Mouse (Mus musculus) limb, embryonic 10.5 days (tissue): ENCODE results near the gene Rgs7bp. TPM values are rescaled to one million over a fixed set of nuclear protein-coding genes. Genes with fewer than 3 reads are reported as not detected.
"Not testable (repeated sequence)": the region's sequence is repeated elsewhere in the genome, so short reads cannot be mapped to it uniquely, and the experiment has no call there.

ENCODE experiments used
- DNase-seq: peaks from one replicate; pipeline ENCODE4 v3.0.0-alpha.2; 2017; ENCODE audit warnings: low spot score
- H3K27ac ChIP-seq: fragments of 300-500 bp; sonication (generic); 2 replicates; pipeline ENCODE4 v1.5.1; 2016; ENCODE audit warnings: mild to moderate bottlenecking
- H3K27me3 ChIP-seq: fragments of 300-500 bp; sonication (generic); 2 replicates; pipeline ENCODE4 v1.6.1; 2016; ENCODE audit warnings: low read depth, mild to moderate bottlenecking; ENCODE audit not compliant: poor library complexity, severe bottlenecking
- H3K36me3 ChIP-seq: fragments of 300-500 bp; sonication (generic); 2 replicates; pipeline ENCODE4 v1.6.1; 2016; ENCODE audit warnings: mild to moderate bottlenecking, moderate library complexity
- H3K4me1 ChIP-seq: fragments of 300-500 bp; sonication (generic); 2 replicates; pipeline ENCODE4 v1.6.1; 2016
- H3K4me3 ChIP-seq: fragments of 300-500 bp; sonication (generic); 2 replicates; pipeline ENCODE4 v1.5.1; 2016; ENCODE audit warnings: mild to moderate bottlenecking, moderate library complexity
- H3K9me3 ChIP-seq: fragments of 300-500 bp; sonication (generic); replicated peaks from 2 replicates; pipeline ENCODE4 v1.6.1; 2016; ENCODE audit warnings: mild to moderate bottlenecking
- WGBS: fragments of 180-500 bp; shearing (Covaris S2); methylation state at CpG from one replicate; pipeline ENCODE4 v1.1.7; 2016; 5-methylcytosine and 5-hydroxymethylcytosine counted together
- polyA plus RNA-seq: library from polyadenylated mRNA; unstranded; fragments of >200 nt; fragmentation: Nextera tagmentation; extraction: Ambion mirVana; gene quantifications from 2 replicates; pipeline ENCODE4 v1.2.1, GENCODE M21; 2016

Gene Rgs7bp
- polyA plus RNA-seq, 1 experiment from 2014 or later: 0.24 TPM

- WGBS: 92% methylated on average over 4 of the region's 4 CpGs
- no peak for DNase-seq
These were observed 95.0 kb downstream of the Rgs7bp start for GRCm38 (mm10) chr13:104959733-104960132.

DNA sequence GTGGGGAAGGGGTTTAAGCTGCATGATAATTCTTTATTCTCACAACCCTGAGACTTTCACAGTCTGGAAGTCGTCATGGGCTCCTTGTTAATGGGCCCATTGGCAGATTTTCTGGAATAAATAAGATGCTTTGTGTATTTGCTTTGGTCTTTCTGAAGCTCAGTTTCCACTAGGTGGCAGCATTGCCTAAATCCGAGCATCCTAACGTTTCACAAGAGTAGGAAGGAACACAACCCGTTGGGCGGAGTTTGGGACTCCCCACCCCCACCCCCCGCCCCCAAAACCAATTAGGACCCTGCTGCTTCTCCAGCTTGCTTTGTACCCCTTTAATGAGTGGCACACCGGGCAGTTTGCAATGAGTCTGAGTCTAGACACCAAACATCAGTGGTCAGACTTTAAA, 106.8 kb downstream of the Rgs7bp start:
- H3K4me3 ChIP-seq: 0 out of 2 replicates have a peak overlapping the region, but pooled peaks have one; percentile 16
- H3K9me3 ChIP-seq: no peaks in the 10 kb centered on the region
- under 1% methylated on average over 7 of the region's 7 CpGs for WGBS
- peaks cover 2% of the 10 kb centered on the region; the same call in 1 of the 2 replicates for H3K4me1 ChIP-seq
- no peaks in the 10 kb centered on the region for H3K36me3 ChIP-seq
- no peak overlapping the region for H3K27ac ChIP-seq
- no peaks in the 10 kb centered on the region for H3K27me3 ChIP-seq
- peak; percentile 84 for DNase-seq

More at GRCm38 (mm10) chr13:104959733-104960132, 95.0 kb downstream of the Rgs7bp start:
- Histone ChIP-seq H3K4me3 (no peak overlapping the region), H3K27me3 (no peaks in the 10 kb centered on the region), H3K9me3 (no peaks in the 10 kb centered on the region), H3K4me1 (no peaks in the 10 kb centered on the region), H3K36me3 (no peaks in the 10 kb centered on the region), H3K27ac (no peak overlapping the region)

DNA sequence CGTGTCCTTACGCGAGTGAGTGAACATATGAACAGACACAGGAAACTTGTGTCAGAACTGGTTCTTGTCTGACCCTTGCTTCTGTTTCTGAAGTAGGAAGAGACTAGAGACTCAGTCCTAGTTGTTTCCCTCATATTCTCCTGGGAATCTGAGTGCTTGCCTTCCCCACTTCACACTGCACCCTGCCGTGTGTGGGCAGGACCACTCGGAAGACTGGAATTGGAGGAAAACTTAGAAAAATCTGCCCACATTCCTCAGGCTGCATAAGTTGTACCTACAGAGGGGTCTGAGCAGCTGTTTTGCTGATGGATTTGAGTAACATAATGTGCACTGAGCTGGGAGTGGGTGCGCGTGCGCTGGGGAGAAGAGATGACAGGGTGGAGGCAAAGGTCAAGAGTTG, 114.2 kb downstream of the Rgs7bp start:
- no peak for DNase-seq
- Histone ChIP-seq H3K36me3 (no peaks in the 10 kb centered on the region), H3K27me3 (no peaks in the 10 kb centered on the region), H3K4me3 (no peak overlapping the region), H3K9me3 (no peaks in the 10 kb centered on the region), H3K27ac (no peak overlapping the region), H3K4me1 (peaks cover 27% of the 10 kb centered on the region)
- WGBS: 95% methylated on average over 8 of the region's 8 CpGs

DNA sequence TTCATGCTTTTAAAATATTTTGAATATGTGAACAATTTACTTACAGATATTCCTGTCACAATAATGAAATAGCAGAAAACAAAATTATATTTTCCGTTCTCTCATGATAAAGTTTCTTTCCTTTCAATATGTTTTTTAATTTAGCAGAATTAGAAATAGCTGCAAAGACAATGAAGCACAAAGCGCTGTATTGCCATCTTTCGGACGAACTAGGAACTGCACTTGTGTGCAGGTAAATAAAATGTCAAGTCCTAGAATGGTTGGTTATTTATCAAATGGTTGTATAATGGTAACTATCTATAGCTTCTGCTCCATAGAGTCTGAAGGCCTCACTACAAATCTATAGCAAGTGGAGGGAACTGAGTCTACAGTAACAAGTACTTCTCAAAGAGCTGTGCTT, 114.9 kb downstream of the Rgs7bp start:
- Histone ChIP-seq H3K9me3 (no peaks in the 10 kb centered on the region), H3K36me3 (no peaks in the 10 kb centered on the region), H3K27ac (no peak overlapping the region), H3K27me3 (no peaks in the 10 kb centered on the region), H3K4me1 (peaks cover 27% of the 10 kb centered on the region), H3K4me3 (no peak overlapping the region)
- WGBS: 3% methylated on average over 4 of the region's 4 CpGs
- peak; percentile 64 for DNase-seq

DNA sequence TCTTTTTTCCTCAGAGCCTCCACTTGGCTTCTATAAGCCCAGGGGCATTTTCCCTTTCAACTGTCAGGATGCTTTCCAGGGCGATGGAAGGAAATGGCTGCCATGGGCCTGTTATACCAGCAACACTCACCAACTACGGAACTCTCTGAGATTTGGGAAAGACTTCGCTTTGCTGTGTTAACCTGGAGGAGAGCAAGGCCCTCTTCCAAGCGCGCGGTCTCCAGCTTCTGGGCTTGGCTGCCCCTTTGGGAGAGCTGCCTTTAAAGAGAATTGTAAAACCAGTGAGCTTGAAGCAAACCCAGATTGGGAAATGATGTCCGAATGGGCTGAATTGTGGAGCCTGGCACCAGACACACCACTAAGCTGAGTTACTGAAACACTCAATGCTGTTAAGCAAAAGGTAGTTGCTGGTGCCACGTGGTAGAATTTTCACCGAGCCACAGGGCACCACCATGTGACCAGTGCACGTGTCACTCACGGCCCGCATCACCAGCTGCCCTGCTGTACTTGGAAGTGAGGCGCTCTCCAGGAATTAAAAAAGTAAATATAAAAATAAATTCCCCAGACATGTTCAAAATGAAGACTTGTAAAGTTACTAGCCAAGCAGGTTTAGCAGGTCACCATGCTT, 115.7 kb downstream of the Rgs7bp start:
- Histone ChIP-seq H3K27ac (no peak overlapping the region), H3K27me3 (no peaks in the 10 kb centered on the region), H3K4me3 (no peak overlapping the region), H3K4me1 (peaks cover 27% of the 10 kb centered on the region), H3K36me3 (no peaks in the 10 kb centered on the region), H3K9me3 (no peaks in the 10 kb centered on the region)
- 68% methylated on average over 13 of the region's 13 CpGs for WGBS
- peak; percentile 41 for DNase-seq

DNA sequence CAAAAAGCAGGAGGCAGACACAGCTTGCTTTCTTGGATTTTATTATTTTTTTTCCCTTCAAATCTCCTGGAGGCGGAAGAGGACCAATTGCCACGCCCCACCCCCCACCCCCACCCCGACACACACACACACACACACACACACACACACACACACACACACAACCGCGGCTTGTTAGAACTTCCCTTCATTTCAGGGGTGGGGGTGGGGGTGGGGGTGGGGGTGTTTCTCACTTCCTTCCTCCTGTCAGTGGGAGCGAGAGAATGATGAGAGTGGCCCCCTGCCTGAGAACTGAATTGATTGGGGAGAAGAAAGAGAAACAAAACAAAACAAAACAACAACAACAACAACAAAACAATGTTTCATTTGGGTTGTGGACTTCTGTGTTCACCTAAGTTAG, 117.0 kb downstream of the Rgs7bp start:
- WGBS: 10% methylated on average over 5 of the region's 6 CpGs
- Histone ChIP-seq H3K36me3 (no peaks in the 10 kb centered on the region), H3K27me3 (no peaks in the 10 kb centered on the region), H3K4me3 (peak overlapping the region; percentile 44), H3K9me3 (no peaks in the 10 kb centered on the region), H3K27ac (peak overlapping the region; percentile 42; the same call in 1 of the 2 replicates), H3K4me1 (peaks cover 27% of the 10 kb centered on the region)
- DNase-seq: no peak

GRCm38 (mm10) chr13:104936586-104936985, 118.1 kb downstream of the Rgs7bp start:
- H3K27ac ChIP-seq: no peak overlapping the region
- WGBS: 95% methylated on average over 2 of the region's 2 CpGs
- H3K27me3 ChIP-seq: no peaks in the 10 kb centered on the region
- H3K36me3 ChIP-seq: no peaks in the 10 kb centered on the region
- peaks cover 27% of the 10 kb centered on the region for H3K4me1 ChIP-seq
- DNase-seq: no peak
- no peaks in the 10 kb centered on the region for H3K9me3 ChIP-seq
- H3K4me3 ChIP-seq: no peak overlapping the region

DNA sequence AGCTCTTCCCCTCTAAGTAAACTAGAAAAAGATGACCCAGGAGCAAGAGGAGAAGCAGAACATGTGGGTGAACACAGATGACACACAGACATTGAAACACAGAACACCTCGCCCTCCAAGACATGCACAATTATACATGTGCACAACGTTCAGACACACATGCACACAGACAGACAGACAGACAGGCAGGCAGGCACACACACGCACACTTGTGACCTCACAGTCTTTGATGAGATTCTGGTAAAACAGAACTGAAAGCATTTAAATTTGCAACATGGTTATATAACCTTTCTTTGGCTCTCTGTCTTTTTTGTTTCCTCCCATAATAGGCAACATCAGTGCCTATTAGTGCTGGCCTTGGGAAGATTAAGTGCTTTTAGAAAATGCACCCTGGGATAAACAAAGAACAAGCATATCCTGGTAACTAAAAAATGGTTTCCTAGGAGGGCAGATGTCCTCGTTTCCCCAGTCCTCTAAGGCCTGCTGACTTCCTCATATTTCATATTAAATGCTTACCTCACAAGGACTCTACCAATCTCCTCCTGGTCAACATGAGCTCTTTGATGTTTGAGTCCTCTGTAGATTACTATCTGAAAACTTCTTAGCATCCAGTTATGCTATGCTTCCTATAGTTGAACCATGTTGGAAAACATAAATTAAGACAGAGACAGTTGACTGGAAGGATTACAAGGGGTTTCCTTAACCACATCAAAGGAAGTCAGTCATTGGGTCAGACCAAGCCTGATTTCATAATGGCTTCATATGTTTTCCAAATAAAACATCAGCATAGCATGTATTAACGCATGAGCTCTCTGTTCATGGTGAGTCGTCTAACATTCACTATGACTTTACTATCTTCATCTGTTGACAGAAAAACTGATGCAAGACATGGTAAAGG, 122.8 kb downstream of the Rgs7bp start:
- H3K36me3 ChIP-seq: no peaks in the 10 kb centered on the region
- no peak overlapping the region for H3K4me3 ChIP-seq
- no peak overlapping the region for H3K27ac ChIP-seq
- H3K9me3 ChIP-seq: no peaks in the 10 kb centered on the region
- H3K4me1 ChIP-seq: peaks cover under 1% of the 10 kb centered on the region
- no peak for DNase-seq
- no peaks in the 10 kb centered on the region for H3K27me3 ChIP-seq
- 88% methylated on average over 6 of the region's 6 CpGs for WGBS

GRCm38 (mm10) chr13:104930814-104931213, 123.9 kb downstream of the Rgs7bp start:
- WGBS: 80% methylated on average over 3 of the region's 3 CpGs
- Histone ChIP-seq H3K4me3 (no peak overlapping the region), H3K36me3 (no peaks in the 10 kb centered on the region), H3K27ac (no peak overlapping the region), H3K9me3 (no peaks in the 10 kb centered on the region), H3K27me3 (no peaks in the 10 kb centered on the region), H3K4me1 (no peaks in the 10 kb centered on the region)
- no peak for DNase-seq

GRCm38 (mm10) chr13:104918663-104919062, 136.1 kb downstream of the Rgs7bp start:
- Histone ChIP-seq H3K4me3 (no peak overlapping the region), H3K36me3 (no peaks in the 10 kb centered on the region), H3K4me1 (no peaks in the 10 kb centered on the region), H3K27me3 (no peaks in the 10 kb centered on the region), H3K9me3 (no peaks in the 10 kb centered on the region), H3K27ac (no peak overlapping the region)
- DNase-seq: peak; percentile 36
- 82% methylated on average over 16 of the region's 16 CpGs for WGBS

GRCm38 (mm10) chr13:104916771-104917170, 138.0 kb downstream of the Rgs7bp start:
- H3K4me1 ChIP-seq, H3K36me3 ChIP-seq, DNase-seq, H3K27me3 ChIP-seq, H3K4me3 ChIP-seq, H3K9me3 ChIP-seq, H3K27ac ChIP-seq: not testable (repeated sequence)
- 91% methylated on average over 6 of the region's 6 CpGs for WGBS

DNA sequence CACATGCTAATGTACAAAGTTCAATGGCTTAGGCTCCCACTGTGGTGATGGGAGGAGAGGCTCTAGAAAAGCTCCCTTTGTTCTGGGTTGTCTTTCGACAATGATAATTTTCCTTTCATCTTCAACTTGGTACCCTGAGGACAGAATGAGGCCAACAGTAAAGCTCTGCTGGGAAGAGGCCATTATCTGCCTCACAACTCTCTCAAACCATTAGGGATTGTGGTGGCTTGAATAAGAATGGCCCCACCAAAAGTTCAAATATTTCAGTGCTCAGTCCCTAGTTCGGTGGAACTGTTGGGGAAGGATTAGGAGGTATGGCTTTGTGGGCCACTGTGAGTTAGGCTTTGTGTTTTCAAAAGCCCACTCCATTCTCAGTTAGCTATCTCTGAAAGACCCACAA, 138.6 kb downstream of the Rgs7bp start:
- Histone ChIP-seq H3K4me3 (no peak overlapping the region), H3K27me3 (no peaks in the 10 kb centered on the region), H3K36me3 (no peaks in the 10 kb centered on the region), H3K9me3 (no peaks in the 10 kb centered on the region), H3K27ac (no peak overlapping the region), H3K4me1 (no peaks in the 10 kb centered on the region)
- no peak for DNase-seq
- WGBS: 94% methylated on average over 2 of the region's 2 CpGs

DNA sequence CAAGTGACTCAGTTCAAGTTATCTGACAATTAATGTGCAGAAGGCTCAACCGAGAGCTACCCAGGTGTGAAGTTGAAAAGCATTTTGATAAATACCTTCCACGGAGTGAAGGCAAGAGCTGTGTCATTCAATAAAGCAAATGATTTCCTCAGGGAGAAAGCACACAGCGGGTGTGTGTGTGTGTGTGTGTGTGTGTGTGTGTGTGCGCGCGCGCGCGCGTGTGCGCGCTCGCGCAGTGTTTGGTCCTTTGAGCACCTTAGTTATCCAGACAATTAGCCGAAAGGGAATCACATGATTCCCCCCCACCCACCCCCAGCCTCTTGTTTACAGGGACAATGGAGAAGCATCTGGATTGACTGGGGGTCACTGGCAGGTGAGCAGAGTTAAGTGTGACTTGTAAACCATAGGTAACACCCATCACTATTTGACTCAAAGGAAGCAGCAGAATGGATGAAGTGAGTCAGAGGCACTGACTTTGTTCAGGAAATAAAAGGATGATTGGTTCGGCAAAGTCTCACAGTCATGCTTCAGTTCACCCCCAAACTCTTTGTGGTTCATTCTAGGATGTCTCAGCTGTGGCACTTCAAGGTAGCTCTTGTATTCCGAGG, 140.3 kb downstream of the Rgs7bp start:
- H3K9me3 ChIP-seq: no peaks in the 10 kb centered on the region
- H3K4me3 ChIP-seq: no peak overlapping the region
- H3K27ac ChIP-seq: no peak overlapping the region
- no peaks in the 10 kb centered on the region for H3K36me3 ChIP-seq
- H3K4me1 ChIP-seq: no peaks in the 10 kb centered on the region
- WGBS: 95% methylated on average over 17 of the region's 17 CpGs
- DNase-seq: no peak
- no peaks in the 10 kb centered on the region for H3K27me3 ChIP-seq
